Mouse (Mus musculus) neural tube, embryonic 14.5 days (tissue): Measurements from ENCODE around the gene H3f3b. TPM values are rescaled to one million over a fixed set of nuclear protein-coding genes. Genes with fewer than 3 reads are reported as not detected.
A peak's percentile ranks its signal among the peaks of the same experiment; 100 is the strongest.

ENCODE experiments used
- ATAC-seq: fragments of 200-750 bp; cut with Nextera tagmentation; 2 replicates; pipeline ENCODE4 v1.8.0; 2017; ENCODE audit warnings: low read depth, mild to moderate bottlenecking, moderate TSS enrichment, moderate library complexity
- H3K27ac ChIP-seq: fragments of 300-500 bp; sonication (generic); 2 replicates; pipeline ENCODE4 v1.5.1; 2014; ENCODE audit warnings: low read depth, mild to moderate bottlenecking, control low read depth, low read length, moderate library complexity, mixed read lengths
- H3K27me3 ChIP-seq: fragments of 300-500 bp; sonication (generic); 2 replicates; pipeline ENCODE4 v1.6.1; 2014; ENCODE audit warnings: low read length; ENCODE audit not compliant: control insufficient read depth, insufficient read depth
- H3K36me3 ChIP-seq: fragments of 300-500 bp; sonication (generic); 2 replicates; pipeline ENCODE4 v1.6.1; 2014; ENCODE audit warnings: low read length, mixed read lengths; ENCODE audit not compliant: control insufficient read depth, insufficient read depth
- H3K4me1 ChIP-seq: fragments of 300-500 bp; sonication (generic); 2 replicates; pipeline ENCODE4 v1.6.1; 2014; ENCODE audit warnings: low read length; ENCODE audit not compliant: control insufficient read depth, insufficient read depth
- H3K4me2 ChIP-seq: fragments of 300-500 bp; sonication (generic); 2 replicates; pipeline ENCODE4 v1.6.1; 2014; ENCODE audit warnings: mild to moderate bottlenecking, low read depth, low read length, control low read depth
- H3K4me3 ChIP-seq: fragments of 300-500 bp; sonication (generic); 2 replicates; pipeline ENCODE4 v1.5.1; 2014; ENCODE audit warnings: low read depth, low read length, control low read depth, mixed read lengths
- H3K9ac ChIP-seq: fragments of 300-500 bp; sonication (generic); replicated peaks from 2 replicates; pipeline ENCODE4 v1.6.1; 2014; ENCODE audit warnings: low read depth, mild to moderate bottlenecking, control low read depth, low read length, mixed read lengths
- H3K9me3 ChIP-seq: fragments of 300-500 bp; sonication (generic); 2 replicates; pipeline ENCODE4 v1.6.1; 2016; ENCODE audit warnings: low read length; ENCODE audit not compliant: control insufficient read depth
- WGBS: fragments of 180-500 bp; shearing (Covaris S2); extraction: QIAGEN DNeasy Blood & Tissue Kit; methylation state at CpG from one replicate; pipeline ENCODE4 v1.1.7; 2014; 5-methylcytosine and 5-hydroxymethylcytosine counted together
- polyA plus RNA-seq: library from polyadenylated mRNA; unstranded; fragments of >200 nt; fragmentation: Nextera tagmentation; extraction: Ambion mirVana; gene quantifications from 2 replicates; pipeline ENCODE4 v1.2.1, GENCODE M21; 2014

The H3f3b gene
- polyA plus RNA-seq, 1 experiment from 2014 or later, result 1,887 TPM

DNA sequence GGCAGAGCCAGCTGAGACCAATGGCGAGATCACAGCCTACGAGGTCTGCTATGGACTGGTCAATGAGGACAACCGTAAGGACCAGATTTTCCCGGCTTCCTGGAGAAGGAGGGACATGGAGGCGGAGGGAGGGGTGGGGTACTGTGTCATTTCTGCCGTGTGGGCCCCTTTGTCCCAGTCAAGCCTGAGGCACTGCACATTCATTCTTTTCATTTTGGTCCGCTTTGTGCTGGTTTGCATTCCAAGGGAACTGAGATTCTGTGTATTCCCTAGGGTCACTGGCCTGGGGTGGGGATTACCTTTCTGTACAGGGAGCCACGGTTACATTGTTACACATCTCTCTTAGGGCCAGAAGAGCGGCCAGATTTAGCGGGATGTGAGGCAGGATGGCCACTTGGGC is 27.2 kb downstream of the H3f3b start:
- WGBS, result 44% methylated on average over 10 of the region's 10 CpGs
- no peak for ATAC-seq
- H3K4me3 ChIP-seq, result no peak overlapping the region

DNA sequence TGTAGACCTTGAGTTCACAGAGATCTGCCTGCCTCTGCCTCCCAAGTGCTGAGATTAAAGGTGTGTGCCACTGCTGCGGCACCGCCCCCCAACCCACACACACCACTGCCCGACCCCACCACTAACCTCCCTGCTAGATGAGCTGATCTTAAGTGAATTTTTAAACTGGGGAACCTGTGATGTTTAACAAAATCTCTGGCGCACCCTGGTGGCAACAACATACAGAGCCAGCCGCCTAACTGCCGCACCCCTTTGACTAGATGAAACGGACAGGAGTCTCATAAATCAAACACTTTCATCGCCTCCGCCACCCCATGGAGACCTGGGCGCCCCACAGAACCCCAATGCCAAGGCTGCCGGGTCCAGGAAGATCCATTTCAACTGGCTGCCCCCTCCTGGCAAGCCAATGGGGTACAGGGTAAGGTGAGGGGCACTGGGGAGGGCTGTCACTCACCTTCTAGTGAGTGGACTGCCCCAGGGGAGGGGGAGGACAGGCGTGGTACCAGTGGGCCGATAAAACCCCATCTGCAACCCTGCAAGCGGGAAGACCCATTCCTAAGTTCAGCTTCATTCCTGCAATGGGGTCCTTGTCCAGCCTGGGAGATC is 28.1 kb downstream of the H3f3b start:
- 17% methylated on average over 14 of the region's 14 CpGs for WGBS
- Histone ChIP-seq H3K9me3 (no peaks in the 10 kb centered on the region), H3K27me3 (no peaks in the 10 kb centered on the region), H3K36me3 (no peaks in the 10 kb centered on the region), H3K9ac (no peak overlapping the region), H3K4me2 (no peak overlapping the region), H3K27ac (no peak overlapping the region), H3K4me3 (no peak overlapping the region), H3K4me1 (peaks cover 5% of the 10 kb centered on the region; the same call in 1 of the 2 replicates)
- ATAC-seq, result no peak

More for the DNA sequence above, 27.2 kb downstream of the H3f3b start:
- peaks cover 13% of the 10 kb centered on the region for H3K4me1 ChIP-seq
- H3K36me3 ChIP-seq, result no peaks in the 10 kb centered on the region
- H3K27ac ChIP-seq, result no peak overlapping the region
- H3K4me2 ChIP-seq, result no peak overlapping the region
- H3K9ac ChIP-seq, result no peak overlapping the region
- H3K27me3 ChIP-seq, result no peaks in the 10 kb centered on the region
- H3K9me3 ChIP-seq, result no peaks in the 10 kb centered on the region

DNA sequence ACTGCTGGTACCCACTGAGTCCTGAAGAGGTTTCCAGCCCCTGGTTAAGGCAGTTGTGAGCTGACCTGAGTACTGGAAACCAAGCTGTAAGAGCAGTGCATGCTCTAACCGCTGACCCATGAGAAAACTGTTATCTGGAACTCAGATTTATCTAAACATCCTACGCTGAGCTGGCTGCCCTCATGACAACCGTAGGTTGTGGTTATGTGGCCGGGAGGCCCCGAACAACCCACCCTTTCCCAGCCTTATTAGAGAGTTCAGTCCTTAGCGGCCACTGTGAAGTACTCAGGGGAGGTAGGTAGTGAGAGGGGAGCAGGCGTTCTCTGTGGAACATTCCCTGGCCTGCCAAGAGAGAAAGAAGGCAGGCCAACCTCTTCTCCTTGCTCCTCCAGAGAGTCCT is 28.7 kb downstream of the H3f3b start:
- WGBS, result 81% methylated on average over 7 of the region's 7 CpGs
- no peaks in the 10 kb centered on the region for H3K27me3 ChIP-seq
- ATAC-seq, result no peak
- H3K4me3 ChIP-seq, result no peak overlapping the region
- H3K9me3 ChIP-seq, result no peaks in the 10 kb centered on the region
- H3K36me3 ChIP-seq, result no peaks in the 10 kb centered on the region
- H3K9ac ChIP-seq, result no peak overlapping the region
- no peaks in the 10 kb centered on the region for H3K4me1 ChIP-seq
- H3K4me2 ChIP-seq, result no peak overlapping the region
- no peak overlapping the region for H3K27ac ChIP-seq

DNA sequence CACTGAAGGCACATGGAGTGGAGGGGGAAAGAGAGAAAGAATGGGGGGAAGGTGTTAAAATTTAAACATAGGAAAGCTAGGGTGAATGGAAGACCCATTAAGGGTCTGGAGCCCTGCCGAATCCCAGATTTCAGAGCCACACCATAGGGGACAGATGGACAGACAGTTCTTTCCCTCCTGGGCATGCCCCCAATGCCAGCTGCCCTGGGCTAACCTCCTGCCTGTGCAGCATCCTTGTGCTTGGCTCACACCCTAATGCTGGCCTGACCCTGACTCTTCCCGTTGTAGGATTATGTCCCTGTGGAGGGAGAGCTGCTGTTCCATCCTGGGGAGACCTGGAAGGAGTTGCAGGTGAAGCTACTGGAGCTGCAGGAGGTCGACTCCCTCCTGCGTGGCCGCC is 30.1 kb downstream of the H3f3b start:
- no peak overlapping the region for H3K27ac ChIP-seq
- 65% methylated on average over 5 of the region's 5 CpGs for WGBS

DNA sequence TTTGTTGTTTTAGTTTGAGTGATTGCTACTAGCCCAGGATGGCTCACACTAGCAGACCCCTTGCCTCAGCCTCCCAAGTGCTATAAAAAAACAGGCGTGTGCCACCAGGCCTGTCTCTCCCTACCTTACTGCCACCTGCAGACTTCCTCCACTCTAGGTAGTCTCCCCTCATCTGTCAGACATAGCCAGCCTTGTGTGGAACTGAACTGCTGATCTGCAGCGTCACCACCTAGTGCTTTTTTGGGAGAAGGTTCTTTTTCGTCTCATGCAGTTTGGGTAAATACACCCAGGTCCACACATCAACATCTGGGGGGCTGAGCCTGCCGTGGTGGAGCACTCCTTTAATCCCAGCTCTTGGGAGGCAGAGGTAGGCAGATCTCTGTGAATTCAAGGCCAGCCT is 30.7 kb downstream of the H3f3b start:
- Histone ChIP-seq H3K4me2 (no peak overlapping the region), H3K9me3 (no peaks in the 10 kb centered on the region), H3K4me1 (no peaks in the 10 kb centered on the region), H3K9ac (no peak overlapping the region), H3K36me3 (no peaks in the 10 kb centered on the region), H3K27ac (no peak overlapping the region), H3K4me3 (no peak overlapping the region), H3K27me3 (no peaks in the 10 kb centered on the region)
- no peak for ATAC-seq
- WGBS, result 79% methylated on average over 4 of the region's 4 CpGs

More for the DNA sequence above, 30.1 kb downstream of the H3f3b start:
- Histone ChIP-seq H3K4me2 (no peak overlapping the region), H3K4me1 (no peaks in the 10 kb centered on the region), H3K9me3 (no peaks in the 10 kb centered on the region), H3K4me3 (no peak overlapping the region), H3K36me3 (no peaks in the 10 kb centered on the region), H3K9ac (0 out of 2 replicates have a peak overlapping the region, but pooled peaks have one; percentile 7), H3K27me3 (no peaks in the 10 kb centered on the region)
- ATAC-seq, result no peak

DNA sequence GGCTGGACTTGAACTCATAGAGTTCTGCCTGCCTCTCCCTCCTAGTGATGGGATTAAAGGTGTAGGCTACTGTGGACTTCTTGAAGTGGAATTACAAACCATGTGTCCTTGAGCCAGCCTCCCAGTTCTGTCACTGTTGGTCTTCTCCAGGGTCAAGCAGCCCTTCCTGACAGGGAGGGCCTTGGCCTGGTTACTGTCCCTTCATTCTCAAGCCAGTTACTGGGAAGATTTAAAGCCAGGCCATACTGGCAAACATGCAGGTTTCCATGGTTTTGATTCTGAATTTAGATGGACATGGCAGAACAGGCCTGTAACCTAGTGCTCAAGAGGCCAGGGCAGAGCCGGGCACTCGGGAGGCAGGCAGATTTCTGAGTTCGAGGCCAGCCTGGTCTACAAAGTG is 32.5 kb downstream of the H3f3b start:
- Histone ChIP-seq H3K9ac (no peak overlapping the region), H3K4me1 (no peaks in the 10 kb centered on the region), H3K36me3 (no peaks in the 10 kb centered on the region), H3K9me3 (no peaks in the 10 kb centered on the region), H3K27ac (no peak overlapping the region), H3K27me3 (no peaks in the 10 kb centered on the region), H3K4me2 (no peak overlapping the region), H3K4me3 (no peak overlapping the region)
- ATAC-seq, result no peak
- WGBS, result 95% methylated on average over 3 of the region's 3 CpGs

DNA sequence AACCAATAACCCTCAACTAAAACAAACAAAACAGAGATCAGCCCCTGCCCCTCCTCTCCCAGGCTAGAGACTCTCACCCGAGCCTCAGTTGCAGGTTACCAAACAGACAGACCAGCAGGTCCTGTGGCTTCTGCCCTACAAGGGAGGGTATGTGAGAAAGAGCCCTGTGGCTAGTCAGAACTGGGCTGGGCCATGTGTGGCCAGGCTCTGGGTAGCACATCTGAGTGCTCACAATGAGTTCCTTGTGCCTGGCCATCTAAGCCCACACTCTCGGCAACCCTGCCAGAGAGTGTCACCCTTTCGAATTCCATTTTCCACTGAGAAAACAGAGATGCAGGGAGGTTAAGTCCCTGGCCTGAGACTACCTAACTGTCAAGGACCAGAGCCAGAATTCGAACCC is 35.7 kb downstream of the H3f3b start:
- no peak for ATAC-seq
- H3K4me3 ChIP-seq, result no peak overlapping the region
- H3K9me3 ChIP-seq, result no peaks in the 10 kb centered on the region
- WGBS, result 62% methylated on average over 4 of the region's 4 CpGs
- no peaks in the 10 kb centered on the region for H3K4me1 ChIP-seq
- no peak overlapping the region for H3K9ac ChIP-seq
- no peaks in the 10 kb centered on the region for H3K36me3 ChIP-seq
- no peak overlapping the region for H3K27ac ChIP-seq
- no peak overlapping the region for H3K4me2 ChIP-seq
- no peaks in the 10 kb centered on the region for H3K27me3 ChIP-seq

DNA sequence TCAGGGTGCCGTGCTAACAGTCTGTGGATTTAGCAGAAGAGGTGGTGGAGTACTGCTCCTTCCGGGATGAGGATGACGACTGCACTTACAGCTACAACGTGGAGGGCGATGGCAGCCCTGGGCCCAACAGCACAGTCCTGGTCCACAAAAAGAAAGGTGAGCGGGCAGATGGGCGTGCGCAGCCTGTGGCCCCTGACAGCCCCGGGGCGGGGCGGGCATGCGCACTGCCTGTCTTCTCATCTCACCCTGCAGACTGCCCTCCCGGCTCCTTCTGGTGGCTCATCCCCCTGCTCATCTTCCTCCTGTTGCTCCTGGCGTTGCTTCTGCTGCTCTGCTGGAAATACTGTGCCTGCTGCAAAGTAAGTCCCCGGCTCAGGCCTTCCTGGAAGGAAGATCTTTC is 38.1 kb downstream of the H3f3b start:
- Histone ChIP-seq H3K27ac (no peak overlapping the region), H3K9ac (no peak overlapping the region), H3K4me3 (no peak overlapping the region), H3K27me3 (no peaks in the 10 kb centered on the region), H3K4me2 (no peak overlapping the region), H3K36me3 (no peaks in the 10 kb centered on the region), H3K9me3 (no peaks in the 10 kb centered on the region), H3K4me1 (no peaks in the 10 kb centered on the region)
- ATAC-seq, result no peak
- 29% methylated on average over 15 of the region's 15 CpGs for WGBS

DNA sequence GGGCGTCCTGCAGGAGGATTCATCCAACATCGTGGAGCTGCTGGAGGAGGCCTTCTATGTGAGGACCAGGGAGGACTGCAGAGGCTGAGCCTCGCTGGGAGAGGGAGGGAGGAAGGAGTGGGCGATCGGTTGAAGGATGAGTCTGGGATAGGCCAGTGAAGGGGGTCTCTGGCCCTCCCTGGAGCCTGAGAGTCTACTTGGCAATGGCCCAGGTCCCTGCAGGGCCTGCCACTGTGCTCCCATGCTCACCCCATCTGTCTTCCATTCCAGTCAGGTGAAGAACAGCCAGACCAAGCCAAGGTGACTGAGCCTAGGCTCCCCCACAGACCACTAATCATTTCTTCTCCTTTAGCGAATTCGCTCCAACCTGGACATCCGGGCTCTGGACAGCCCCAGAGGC is 44.5 kb downstream of the H3f3b start:
- 86% methylated on average over 8 of the region's 8 CpGs for WGBS
- H3K4me3 ChIP-seq, result no peak overlapping the region
- H3K4me1 ChIP-seq, result no peaks in the 10 kb centered on the region
- H3K27ac ChIP-seq, result no peak overlapping the region
- no peak for ATAC-seq
- H3K27me3 ChIP-seq, result no peaks in the 10 kb centered on the region
- H3K9me3 ChIP-seq, result no peaks in the 10 kb centered on the region
- H3K36me3 ChIP-seq, result no peaks in the 10 kb centered on the region
- H3K4me2 ChIP-seq, result no peak overlapping the region
- H3K9ac ChIP-seq, result no peak overlapping the region
